Mouse (Mus musculus): ENCODE results near the gene Srsf6.

- TF ChIP-seq NANOG (IDR thresholded peaks at IDR 0.05; ENCODE audit: borderline replicate concordance, low read length) (no peak), CTCF (conservative IDR thresholded peaks at IDR 0.05; ENCODE audit: low read length) (no peak), POU5F1 (IDR thresholded peaks at IDR 0.05; ENCODE audit: borderline replicate concordance, low read length) (no peak)
These were observed 4.4 kb downstream of the Srsf6 start for GRCm38 (mm10) chr2:162935700-162936099.
